Mouse (Mus musculus) limb, embryonic 11.5 days (tissue): ENCODE measurements at regions not wholly inside any gene's neighbourhood (a gene's known extent, or its start where the extent isn't known, plus 50 kb on each side); places are given as distances from the start of the nearest gene placed in this dataset.

Experiments
- ATAC-seq: fragments of 200-750 bp; cut with Nextera tagmentation; 2 replicates; pipeline ENCODE4 v1.8.0; 2017; ENCODE audit warnings: low read depth; ENCODE audit not compliant: insufficient number of reproducible peaks, low FRiP score, low TSS enrichment
- DNase-seq: peaks from one replicate; pipeline ENCODE4 v3.0.0-alpha.2; 2015; ENCODE audit warnings: low spot score
- H3K27ac ChIP-seq: fragments of 300-500 bp; sonication (generic); replicated peaks from 2 replicates; pipeline ENCODE4 v1.5.1; 2014; ENCODE audit warnings: low read depth, mild to moderate bottlenecking, low read length
- H3K27me3 ChIP-seq: fragments of 300-500 bp; sonication (generic); 2 replicates; pipeline ENCODE4 v1.6.1; 2014; ENCODE audit warnings: mild to moderate bottlenecking, low read length, mixed read lengths; ENCODE audit not compliant: control insufficient read depth, insufficient read depth
- H3K36me3 ChIP-seq: fragments of 300-500 bp; sonication (generic); 2 replicates; pipeline ENCODE4 v1.6.1; 2014; ENCODE audit warnings: mild to moderate bottlenecking, low read length, moderate library complexity, mixed read lengths; ENCODE audit not compliant: control insufficient read depth, insufficient read depth
- H3K4me1 ChIP-seq: fragments of 300-500 bp; sonication (generic); 2 replicates; pipeline ENCODE4 v1.6.1; 2014; ENCODE audit warnings: low read length, mixed read lengths; ENCODE audit not compliant: control insufficient read depth, insufficient read depth
- H3K4me2 ChIP-seq: fragments of 300-500 bp; sonication (generic); 2 replicates; pipeline ENCODE4 v1.6.1; 2014; ENCODE audit warnings: low read depth, mild to moderate bottlenecking, moderate library complexity; ENCODE audit not compliant: severe bottlenecking
- H3K4me3 ChIP-seq: fragments of 300-500 bp; sonication (generic); 2 replicates; pipeline ENCODE4 v1.5.1; 2014; ENCODE audit warnings: low read depth, low read length
- H3K9ac ChIP-seq: fragments of 300-500 bp; sonication (generic); 2 replicates; pipeline ENCODE4 v1.6.1; 2014; ENCODE audit warnings: mild to moderate bottlenecking, low read length
- H3K9me3 ChIP-seq: fragments of 300-500 bp; sonication (generic); 2 replicates; pipeline ENCODE4 v1.6.1; 2016; ENCODE audit warnings: low read length; ENCODE audit not compliant: control insufficient read depth
- WGBS: fragments of 180-500 bp; shearing (Covaris S2); extraction: QIAGEN DNeasy Blood & Tissue Kit; methylation state at CpG from one replicate; pipeline ENCODE4 v1.1.7; 2014; 5-methylcytosine and 5-hydroxymethylcytosine counted together

DNA sequence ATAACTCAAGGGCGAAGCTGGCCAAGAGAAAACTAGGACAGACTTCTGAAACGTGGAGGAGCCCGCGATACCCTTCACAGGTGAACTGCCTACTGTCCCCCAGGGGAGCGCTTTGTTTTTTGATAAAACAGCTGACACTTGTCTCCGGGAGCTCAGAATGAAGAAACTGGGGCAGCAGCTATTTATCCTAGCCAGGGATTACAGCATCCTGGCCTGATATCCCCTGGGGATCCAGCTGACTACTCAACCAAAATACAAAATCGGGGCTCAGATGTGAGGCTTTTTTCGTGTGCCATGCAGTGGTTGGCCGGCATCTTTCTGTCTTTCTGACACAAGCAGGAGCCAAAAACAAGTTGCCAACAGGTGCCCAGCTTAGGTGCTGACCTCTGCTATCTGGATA, 52.0 kb upstream of the A430005L14Rik start:
- WGBS, result 80% methylated on average over 9 of the region's 9 CpGs
- H3K9ac ChIP-seq, result no peak overlapping the region
- no peaks in the 10 kb centered on the region for H3K4me1 ChIP-seq
- no peaks in the 10 kb centered on the region for H3K9me3 ChIP-seq
- no peak overlapping the region for H3K27ac ChIP-seq
- H3K27me3 ChIP-seq, result no peaks in the 10 kb centered on the region
- H3K4me3 ChIP-seq, result no peak overlapping the region
- ATAC-seq (no peak), DNase-seq (no peak)
- no peaks in the 10 kb centered on the region for H3K36me3 ChIP-seq
- no peak overlapping the region for H3K4me2 ChIP-seq

GRCm38 (mm10) chr4:153905511-153905910, 51.5 kb upstream of the A430005L14Rik start:
- Histone ChIP-seq H3K36me3 (no peaks in the 10 kb centered on the region), H3K4me3 (no peak overlapping the region), H3K9ac (no peak overlapping the region), H3K9me3 (no peaks in the 10 kb centered on the region), H3K4me2 (no peak overlapping the region), H3K4me1 (no peaks in the 10 kb centered on the region), H3K27me3 (no peaks in the 10 kb centered on the region), H3K27ac (no peak overlapping the region)
- ATAC-seq (no peak), DNase-seq (peak; percentile 64)
- WGBS, result 39% methylated on average over 7 of the region's 7 CpGs
